Mouse (Mus musculus): ENCODE measurements around the gene Tmem9b. TPM values are rescaled to one million over a fixed set of nuclear protein-coding genes. Genes with fewer than 3 reads are reported as not detected.

Tmem9b gene
- total and polyA plus RNA-seq, 3 experiments: 25.6 to 40.3 (median 26.6) TPM

- Histone ChIP-seq H3K4me2 (ENCODE audit: insufficient read depth, low read depth, poor library complexity, severe bottlenecking) (no peak overlapping the region), H3K27ac (ENCODE audit: insufficient read depth, low read depth) (no peak overlapping the region), H3K79me2 (replicated peaks; ENCODE audit: control insufficient read depth, extremely low read depth, insufficient read depth, poor library complexity, severe bottlenecking) (no peaks in the 10 kb centered on the region), H3K9me3 (replicated peaks; ENCODE audit: low read length) (peaks cover 3% of the 10 kb centered on the region), H3K36me3 (replicated peaks in 1 of 2; ENCODE audit: control insufficient read depth in 1 of 2, insufficient read depth in 1 of 2, low read length in 1 of 2) (peaks cover 0 to 6% of the 10 kb centered on the region in 2 experiments), H3K4me1 (ENCODE audit: control insufficient read depth in 1 of 2, insufficient read depth in 2 of 2) (peaks cover 4 to 15% of the 10 kb centered on the region in 2 experiments), H3K9ac (ENCODE audit: insufficient read depth, low read depth) (no peak overlapping the region), H3K4me3 (replicated peaks in 1 of 3; ENCODE audit: low read depth in 2 of 3, low read length in 2 of 3, poor library complexity in 1 of 3) (no peak overlapping the region), H3K27me3 (replicated peaks) (no peaks in the 10 kb centered on the region)
- dilution Hi-C loops (cut with MboI; ENCODE audit: extremely low pct_ligation_motif_present, extremely low pct_unique_long_range_greater_than_20kb, low sequenced_read_pairs): no loop called here
- in situ Hi-C loops (cut with MboI; ENCODE audit: low pct_ligation_motif_present, low pct_unique_long_range_greater_than_20kb, low sequenced_read_pairs): no loop called here
- no peak for DNase-seq (ENCODE audit: extremely low read depth)
- no peak for TF ChIP-seq ZMIZ1 (IDR thresholded peaks at IDR 0.05; ENCODE audit: low read depth, low read length)
- no peak for TF ChIP-seq JUN (IDR thresholded peaks at IDR 0.05; ENCODE audit: insufficient read depth, low read depth, low read length)
- TF ChIP-seq KAT2A (IDR thresholded peaks at IDR 0.05; ENCODE audit: insufficient replicate concordance, low read length): no peak
- no peak for TF ChIP-seq TBP (conservative IDR thresholded peaks at IDR 0.05; ENCODE audit: low read depth, low read length)
- no peak for TF ChIP-seq SMC3 (IDR thresholded peaks at IDR 0.05; ENCODE audit: low read depth, low read length)
- no peak for TF ChIP-seq RCOR1 (conservative IDR thresholded peaks at IDR 0.05; ENCODE audit: low read depth, low read length)
- TF ChIP-seq MXI1 (IDR thresholded peaks at IDR 0.05; ENCODE audit: low read depth, low read length): no peak
These were observed 29.6 kb downstream of the Tmem9b start for GRCm38 (mm10) chr7:109723114-109723513.

DNA sequence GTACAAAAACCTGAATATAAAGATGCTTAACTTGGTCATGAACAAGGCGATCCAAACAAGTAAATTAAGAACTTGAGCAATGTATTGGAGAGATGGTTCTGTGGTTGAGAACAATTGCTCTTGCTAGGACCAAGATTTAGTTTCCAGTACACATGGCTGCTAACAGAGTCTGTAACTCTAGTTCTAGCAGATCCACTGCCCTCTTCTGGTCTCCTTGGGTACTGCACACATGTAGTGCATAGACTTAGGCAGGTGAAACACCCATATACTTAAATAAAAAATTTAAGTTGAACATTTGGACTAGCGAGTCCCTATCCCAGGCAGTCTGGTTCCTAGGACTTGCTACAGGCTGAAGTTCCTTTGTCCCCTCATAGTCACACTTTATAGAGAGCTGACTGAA lies 30.1 kb downstream of the Tmem9b start:
- no peaks in the 10 kb centered on the region for H3K27me3 ChIP-seq (replicated peaks)
- dilution Hi-C loops (cut with MboI; ENCODE audit: extremely low pct_ligation_motif_present, extremely low pct_unique_long_range_greater_than_20kb, low sequenced_read_pairs): no loop called here
- H3K36me3 ChIP-seq (replicated peaks in 1 of 2; ENCODE audit: control insufficient read depth in 1 of 2, insufficient read depth in 1 of 2, low read length in 1 of 2): peaks cover 0 to 6% of the 10 kb centered on the region in 2 experiments
- in situ Hi-C loops (cut with MboI; ENCODE audit: low pct_ligation_motif_present, low pct_unique_long_range_greater_than_20kb, low sequenced_read_pairs): no loop called here
- no peaks in the 10 kb centered on the region for H3K79me2 ChIP-seq (replicated peaks; ENCODE audit: control insufficient read depth, extremely low read depth, insufficient read depth, poor library complexity, severe bottlenecking)
- no peak for DNase-seq (ENCODE audit: extremely low read depth)
- H3K4me3 ChIP-seq (replicated peaks in 1 of 3; ENCODE audit: low read depth in 2 of 3, low read length in 2 of 3, poor library complexity in 1 of 3): no peak overlapping the region
- H3K4me2 ChIP-seq (ENCODE audit: insufficient read depth, low read depth, poor library complexity, severe bottlenecking): no peak overlapping the region
- no peak overlapping the region for H3K9ac ChIP-seq (ENCODE audit: insufficient read depth, low read depth)
- H3K27ac ChIP-seq (ENCODE audit: insufficient read depth, low read depth): no peak overlapping the region
- peaks cover 3% of the 10 kb centered on the region for H3K9me3 ChIP-seq (replicated peaks; ENCODE audit: low read length)
- TF ChIP-seq NRF1 (IDR thresholded peaks at IDR 0.05; ENCODE audit: low read depth, low read length): no peak
- no peak for TF ChIP-seq SIN3A (IDR thresholded peaks at IDR 0.05; ENCODE audit: low read length)
- no peak for TF ChIP-seq UBTF (IDR thresholded peaks at IDR 0.05; ENCODE audit: low read depth, low read length)
- TF ChIP-seq CTCF (conservative IDR thresholded peaks at IDR 0.05 in 1 of 2, IDR thresholded peaks at IDR 0.05 in 1 of 2; ENCODE audit: low read depth in 2 of 2, low read length in 2 of 2): peak in 1 of 2 experiments; percentile 25; a peak in 2 of 4 replicates
- no peak for TF ChIP-seq ETS1 (conservative IDR thresholded peaks at IDR 0.05; ENCODE audit: low read depth, low read length)
- TF ChIP-seq EP300 (IDR thresholded peaks at IDR 0.05; ENCODE audit: low read length): no peak
- peaks cover 4 to 15% of the 10 kb centered on the region in 2 experiments for H3K4me1 ChIP-seq (ENCODE audit: control insufficient read depth in 1 of 2, insufficient read depth in 2 of 2)

GRCm38 (mm10) chr7:109719286-109719685 lies 33.4 kb downstream of the Tmem9b start:
- H3K27ac ChIP-seq (ENCODE audit: insufficient read depth, low read depth): no peak overlapping the region
- in situ Hi-C loops (cut with MboI; ENCODE audit: low pct_ligation_motif_present, low pct_unique_long_range_greater_than_20kb, low sequenced_read_pairs): no loop called here
- H3K79me2 ChIP-seq (replicated peaks; ENCODE audit: control insufficient read depth, extremely low read depth, insufficient read depth, poor library complexity, severe bottlenecking): no peaks in the 10 kb centered on the region
- H3K9me3 ChIP-seq (replicated peaks; ENCODE audit: low read length): peaks cover 3% of the 10 kb centered on the region
- H3K4me3 ChIP-seq (replicated peaks in 1 of 3; ENCODE audit: low read depth in 2 of 3, low read length in 2 of 3, poor library complexity in 1 of 3): no peak overlapping the region
- peaks cover 0 to 6% of the 10 kb centered on the region in 2 experiments for H3K36me3 ChIP-seq (replicated peaks in 1 of 2; ENCODE audit: control insufficient read depth in 1 of 2, insufficient read depth in 1 of 2, low read length in 1 of 2)
- DNase-seq (ENCODE audit: extremely low read depth): peak; percentile 37
- dilution Hi-C loops (cut with MboI; ENCODE audit: extremely low pct_ligation_motif_present, extremely low pct_unique_long_range_greater_than_20kb, low sequenced_read_pairs): no loop called here
- H3K9ac ChIP-seq (ENCODE audit: insufficient read depth, low read depth): no peak overlapping the region
- no peaks in the 10 kb centered on the region for H3K27me3 ChIP-seq (replicated peaks)
- H3K4me1 ChIP-seq (ENCODE audit: control insufficient read depth in 1 of 2, insufficient read depth in 2 of 2): peaks cover 0 to 2% of the 10 kb centered on the region in 2 experiments; a peak in 2 of 4 replicates
- no peak overlapping the region for H3K4me2 ChIP-seq (ENCODE audit: insufficient read depth, low read depth, poor library complexity, severe bottlenecking)
- TF ChIP-seq EP300 (IDR thresholded peaks at IDR 0.05; ENCODE audit: low read length) (no peak), RAD21 (IDR thresholded peaks at IDR 0.05; ENCODE audit: low read depth, low read length) (peak; percentile 83), SMC3 (IDR thresholded peaks at IDR 0.05; ENCODE audit: low read depth, low read length) (peak; percentile 69), POLR2A (IDR thresholded peaks at IDR 0.05; ENCODE audit: low read depth, low read length) (no peak), ZC3H11A (IDR thresholded peaks at IDR 0.05; ENCODE audit: low read depth, low read length) (0 out of 2 replicates have a peak, but pooled peaks have one; percentile 23), TBP (conservative IDR thresholded peaks at IDR 0.05; ENCODE audit: low read depth, low read length) (no peak), BHLHE40 (IDR thresholded peaks at IDR 0.05; ENCODE audit: low read depth, low read length) (no peak), HCFC1 (IDR thresholded peaks at IDR 0.05; ENCODE audit: low read depth, low read length) (no peak), CTCF (conservative IDR thresholded peaks at IDR 0.05 in 1 of 2, IDR thresholded peaks at IDR 0.05 in 1 of 2; ENCODE audit: low read depth in 2 of 2, low read length in 2 of 2) (peak; percentile 39 to 75; a peak in 3 of 4 replicates), CHD1 (IDR thresholded peaks at IDR 0.05; ENCODE audit: low read depth, low read length) (no peak), PAX5 (IDR thresholded peaks at IDR 0.05; ENCODE audit: low read length) (no peak), NELFE (IDR thresholded peaks at IDR 0.05; ENCODE audit: low read depth, low read length) (no peak), SIN3A (IDR thresholded peaks at IDR 0.05; ENCODE audit: low read length) (no peak), MAX (IDR thresholded peaks at IDR 0.05; ENCODE audit: low read length) (no peak), MAZ (IDR thresholded peaks at IDR 0.05; ENCODE audit: low read depth, low read length) (no peak), E2F4 (IDR thresholded peaks at IDR 0.05; ENCODE audit: insufficient replicate concordance, low read depth, low read length) (no peak), ZMIZ1 (IDR thresholded peaks at IDR 0.05; ENCODE audit: low read depth, low read length) (no peak), USF2 (conservative IDR thresholded peaks at IDR 0.05; ENCODE audit: low read depth, low read length) (no peak), KAT2A (IDR thresholded peaks at IDR 0.05; ENCODE audit: insufficient replicate concordance, low read length) (no peak)
